Mouse (Mus musculus) limb, embryonic 11.5 days (tissue): ENCODE data around the gene Col7a1. TPM values are rescaled to one million over a fixed set of nuclear protein-coding genes. Genes with fewer than 3 reads are reported as not detected.

Experiments
- ATAC-seq: fragments of 200-750 bp; cut with Nextera tagmentation; 2 replicates; pipeline ENCODE4 v1.8.0; 2017; ENCODE audit warnings: low read depth; ENCODE audit not compliant: insufficient number of reproducible peaks, low FRiP score, low TSS enrichment
- DNase-seq: peaks from one replicate; pipeline ENCODE4 v3.0.0-alpha.2; 2015; ENCODE audit warnings: low spot score
- H3K27ac ChIP-seq: fragments of 300-500 bp; sonication (generic); replicated peaks from 2 replicates; pipeline ENCODE4 v1.5.1; 2014; ENCODE audit warnings: low read depth, mild to moderate bottlenecking, low read length
- H3K27me3 ChIP-seq: fragments of 300-500 bp; sonication (generic); 2 replicates; pipeline ENCODE4 v1.6.1; 2014; ENCODE audit warnings: mild to moderate bottlenecking, low read length, mixed read lengths; ENCODE audit not compliant: control insufficient read depth, insufficient read depth
- H3K36me3 ChIP-seq: fragments of 300-500 bp; sonication (generic); 2 replicates; pipeline ENCODE4 v1.6.1; 2014; ENCODE audit warnings: mild to moderate bottlenecking, low read length, moderate library complexity, mixed read lengths; ENCODE audit not compliant: control insufficient read depth, insufficient read depth
- H3K4me1 ChIP-seq: fragments of 300-500 bp; sonication (generic); 2 replicates; pipeline ENCODE4 v1.6.1; 2014; ENCODE audit warnings: low read length, mixed read lengths; ENCODE audit not compliant: control insufficient read depth, insufficient read depth
- H3K4me2 ChIP-seq: fragments of 300-500 bp; sonication (generic); 2 replicates; pipeline ENCODE4 v1.6.1; 2014; ENCODE audit warnings: low read depth, mild to moderate bottlenecking, moderate library complexity; ENCODE audit not compliant: severe bottlenecking
- H3K4me3 ChIP-seq: fragments of 300-500 bp; sonication (generic); 2 replicates; pipeline ENCODE4 v1.5.1; 2014; ENCODE audit warnings: low read depth, low read length
- H3K9ac ChIP-seq: fragments of 300-500 bp; sonication (generic); 2 replicates; pipeline ENCODE4 v1.6.1; 2014; ENCODE audit warnings: mild to moderate bottlenecking, low read length
- H3K9me3 ChIP-seq: fragments of 300-500 bp; sonication (generic); 2 replicates; pipeline ENCODE4 v1.6.1; 2016; ENCODE audit warnings: low read length; ENCODE audit not compliant: control insufficient read depth
- WGBS: fragments of 180-500 bp; shearing (Covaris S2); extraction: QIAGEN DNeasy Blood & Tissue Kit; methylation state at CpG from one replicate; pipeline ENCODE4 v1.1.7; 2014; 5-methylcytosine and 5-hydroxymethylcytosine counted together
- polyA plus RNA-seq: library from polyadenylated mRNA; unstranded; fragments of >200 nt; fragmentation: Nextera tagmentation; extraction: Ambion mirVana; gene quantifications from 2 replicates; pipeline ENCODE4 v1.2.1, GENCODE M21; 2014

The Col7a1 gene
- polyA plus RNA-seq, 1 experiment from 2014 or later: 4.7 TPM

DNA sequence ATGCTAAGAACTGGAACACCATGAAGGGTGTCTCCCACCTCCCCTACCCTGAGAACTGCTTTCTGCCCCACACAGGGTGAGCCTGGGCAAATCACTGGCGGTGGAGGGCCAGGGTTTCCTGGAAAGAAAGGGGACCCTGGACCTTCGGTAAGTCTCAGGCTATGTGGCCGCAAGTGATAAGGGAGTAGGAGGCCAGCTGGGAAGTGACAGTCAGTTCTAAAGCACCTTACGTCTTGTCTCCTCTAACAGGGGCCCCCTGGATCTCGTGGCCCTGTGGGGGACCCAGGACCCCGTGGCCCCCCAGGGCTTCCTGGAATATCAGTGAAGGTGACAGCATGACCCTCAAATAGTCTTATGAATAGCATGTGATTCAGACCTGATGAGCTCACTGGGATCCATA, 11.0 kb downstream of the Col7a1 start:
- Histone ChIP-seq H3K27me3 (no peaks in the 10 kb centered on the region), H3K4me2 (no peak overlapping the region), H3K4me3 (no peak overlapping the region), H3K36me3 (no peaks in the 10 kb centered on the region), H3K9me3 (no peaks in the 10 kb centered on the region), H3K27ac (no peak overlapping the region), H3K9ac (no peak overlapping the region), H3K4me1 (no peaks in the 10 kb centered on the region)
- 80% methylated on average over 6 of the region's 6 CpGs for WGBS
- no peak for ATAC-seq
- DNase-seq: no peak

DNA sequence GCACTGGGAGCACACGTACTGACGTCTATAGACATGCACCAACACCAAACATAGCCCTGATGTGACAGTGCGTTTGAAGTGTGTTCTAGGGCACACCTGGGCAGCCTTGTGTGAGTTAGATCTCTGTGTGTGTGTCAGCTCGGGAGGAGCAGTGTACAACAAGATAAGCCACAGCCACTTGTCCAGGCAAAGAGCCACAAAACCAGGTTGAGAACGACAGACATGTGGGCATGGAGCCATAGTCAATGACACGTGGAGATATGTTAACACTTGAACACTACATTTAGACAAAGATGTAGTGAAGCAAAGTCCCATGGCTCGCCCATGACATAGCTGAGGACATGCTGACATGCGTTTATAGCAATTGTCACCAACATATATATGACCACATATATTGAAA, 17.2 kb downstream of the Col7a1 start:
- WGBS: 88% methylated on average over 8 of the region's 8 CpGs
- H3K27me3 ChIP-seq: no peaks in the 10 kb centered on the region
- ATAC-seq (no peak), DNase-seq (no peak)
- H3K27ac ChIP-seq: no peak overlapping the region
- H3K9me3 ChIP-seq: no peaks in the 10 kb centered on the region
- no peaks in the 10 kb centered on the region for H3K4me1 ChIP-seq
- H3K9ac ChIP-seq: no peak overlapping the region
- H3K4me2 ChIP-seq: no peak overlapping the region
- H3K4me3 ChIP-seq: no peak overlapping the region
- H3K36me3 ChIP-seq: no peaks in the 10 kb centered on the region

DNA sequence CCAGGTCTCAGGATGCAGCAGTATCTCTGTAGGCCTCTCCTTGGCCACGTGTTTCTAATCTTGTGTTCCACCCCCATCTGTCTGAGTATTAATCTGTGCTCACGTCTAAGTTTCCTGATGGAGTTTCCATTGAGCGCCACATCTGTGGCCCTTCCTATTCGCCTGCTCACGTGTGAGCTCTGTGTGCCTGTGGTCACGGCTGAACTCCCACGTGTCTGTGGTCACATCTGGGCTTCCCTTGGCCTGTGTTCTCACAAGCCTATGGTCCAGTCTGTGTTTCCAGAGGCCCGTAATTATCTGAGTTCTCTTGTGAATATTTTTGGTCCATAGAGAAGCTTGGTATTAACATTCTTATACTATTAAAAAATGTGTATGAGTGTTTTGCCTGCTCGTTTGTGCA, 23.1 kb downstream of the Col7a1 start:
- no peaks in the 10 kb centered on the region for H3K9me3 ChIP-seq
- no peaks in the 10 kb centered on the region for H3K4me1 ChIP-seq
- ATAC-seq (no peak), DNase-seq (no peak)
- H3K9ac ChIP-seq: no peak overlapping the region
- no peaks in the 10 kb centered on the region for H3K27me3 ChIP-seq
- H3K27ac ChIP-seq: no peak overlapping the region
- H3K4me3 ChIP-seq: no peak overlapping the region
- no peaks in the 10 kb centered on the region for H3K36me3 ChIP-seq
- 81% methylated on average over 9 of the region's 9 CpGs for WGBS
- H3K4me2 ChIP-seq: no peak overlapping the region

DNA sequence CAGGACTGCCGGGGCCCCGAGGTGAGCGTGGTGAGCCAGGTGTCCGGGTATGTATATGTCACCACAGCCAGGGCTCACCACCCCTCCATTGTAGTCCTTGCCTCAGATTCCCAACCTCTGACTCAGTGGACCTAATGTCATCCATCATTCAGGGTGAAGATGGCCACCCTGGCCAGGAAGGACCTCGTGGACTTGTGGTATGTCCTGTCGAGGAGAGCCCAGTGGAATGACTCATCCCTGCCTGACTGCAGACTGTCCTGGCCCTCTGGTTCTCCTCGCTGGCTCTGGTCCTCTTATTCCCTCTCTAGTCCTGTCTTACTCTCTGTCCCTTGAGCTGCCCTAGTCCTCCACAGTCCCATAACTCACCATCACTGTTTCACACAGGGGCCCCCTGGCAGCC, 24.6 kb downstream of the Col7a1 start:
- no peaks in the 10 kb centered on the region for H3K9me3 ChIP-seq
- no peaks in the 10 kb centered on the region for H3K36me3 ChIP-seq
- ATAC-seq (no peak), DNase-seq (no peak)
- no peak overlapping the region for H3K9ac ChIP-seq
- H3K4me2 ChIP-seq: no peak overlapping the region
- H3K27me3 ChIP-seq: no peaks in the 10 kb centered on the region
- no peaks in the 10 kb centered on the region for H3K4me1 ChIP-seq
- H3K27ac ChIP-seq: no peak overlapping the region
- no peak overlapping the region for H3K4me3 ChIP-seq
- 68% methylated on average over 7 of the region's 7 CpGs for WGBS

DNA sequence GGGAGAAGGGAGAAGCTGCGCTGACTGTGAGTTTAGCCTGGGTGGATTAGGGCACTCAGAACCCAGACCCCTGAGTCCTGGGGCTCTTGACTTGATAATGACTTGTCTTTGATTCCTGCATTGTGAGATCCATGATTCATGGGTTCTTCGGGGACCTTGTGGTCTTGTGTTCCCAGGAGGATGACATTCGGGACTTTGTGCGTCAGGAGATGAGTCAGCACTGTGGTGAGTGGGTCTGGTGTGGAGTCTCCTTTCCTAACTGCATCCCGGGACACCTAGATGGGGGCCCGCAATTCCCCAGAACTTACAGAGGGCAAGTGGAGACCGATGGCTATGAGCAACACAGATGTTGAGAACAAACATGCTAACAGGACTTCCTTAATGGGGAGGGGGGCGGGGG, 29.1 kb downstream of the Col7a1 start:
- Histone ChIP-seq H3K4me3 (no peak overlapping the region), H3K36me3 (no peaks in the 10 kb centered on the region), H3K27ac (no peak overlapping the region), H3K4me1 (peaks cover 2% of the 10 kb centered on the region; the same call in 1 of the 2 replicates), H3K9ac (no peak overlapping the region), H3K4me2 (no peak overlapping the region), H3K27me3 (no peaks in the 10 kb centered on the region), H3K9me3 (no peaks in the 10 kb centered on the region)
- WGBS: 89% methylated on average over 8 of the region's 8 CpGs
- DNase-seq (no peak), ATAC-seq (no peak)

DNA sequence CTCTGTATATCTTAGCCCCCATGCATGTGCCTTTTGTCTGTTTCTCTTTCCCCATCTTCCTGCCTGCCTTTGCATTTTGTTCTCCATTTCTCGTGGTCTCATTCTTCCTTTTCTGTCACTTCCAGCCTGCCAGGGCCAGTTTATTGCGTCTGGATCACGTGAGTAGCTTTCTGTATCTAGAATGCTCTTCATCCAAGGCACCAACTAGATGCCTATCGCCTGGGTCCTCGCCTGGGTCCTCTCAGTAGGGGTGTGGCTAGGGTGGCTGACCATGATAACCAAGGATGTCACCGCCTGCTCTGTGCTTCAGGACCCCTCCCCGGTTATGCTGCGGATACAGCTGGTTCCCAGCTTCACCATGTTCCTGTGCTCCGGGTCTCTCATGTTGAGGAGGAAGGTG, 29.8 kb downstream of the Col7a1 start:
- H3K36me3 ChIP-seq: no peaks in the 10 kb centered on the region
- DNase-seq (no peak), ATAC-seq (no peak)

DNA sequence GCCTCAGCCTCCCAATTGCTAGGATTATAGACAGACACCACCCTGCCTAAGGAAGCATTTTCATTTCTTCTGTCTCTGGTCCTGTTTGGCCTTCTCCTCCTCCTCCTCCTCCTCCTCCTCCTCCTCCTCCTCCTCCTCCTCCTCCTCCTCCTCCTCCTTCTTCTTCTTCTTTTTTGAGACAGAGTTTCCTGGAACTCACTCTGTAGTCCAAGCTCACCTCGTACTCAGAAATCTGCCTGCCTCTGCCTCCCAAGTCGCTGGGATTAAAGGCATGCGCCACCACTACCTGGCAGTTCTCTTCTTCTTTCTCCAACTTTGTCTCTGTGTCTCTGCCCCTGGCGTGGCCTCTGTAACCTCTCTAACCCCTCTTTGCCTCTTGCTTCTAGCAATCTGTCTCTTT, 32.3 kb downstream of the Col7a1 start, which contains the start of gene Ucn2:
Gene Ucn2, plus strand, starts transcription at position 301 of the 400 bp plus-strand sequence.
- Histone ChIP-seq H3K4me3 (no peak within 1 kb of the TSS), H3K27me3 (0 out of 2 replicates have a peak, but pooled peaks cover 3% of the 10 kb centered on the region), H3K36me3 (no peaks in the 10 kb centered on the region), H3K9ac (no peak within 1 kb of the TSS), H3K4me2 (no peak within 1 kb of the TSS), H3K4me1 (peaks cover 17% of the 10 kb centered on the region; the same call in 1 of the 2 replicates), H3K9me3 (no peaks in the 10 kb centered on the region), H3K27ac (no peak within 1 kb of the TSS)
- ATAC-seq (no peak), DNase-seq (no peak)
- WGBS: 82% methylated on average over 2 of the region's 4 CpGs

More for the DNA sequence above, 29.8 kb downstream of the Col7a1 start:
- Histone ChIP-seq H3K9ac (no peak overlapping the region), H3K9me3 (no peaks in the 10 kb centered on the region), H3K4me1 (peaks cover 8% of the 10 kb centered on the region; the same call in 1 of the 2 replicates), H3K27me3 (no peaks in the 10 kb centered on the region), H3K4me2 (no peak overlapping the region), H3K4me3 (no peak overlapping the region), H3K27ac (no peak overlapping the region)
- WGBS: 78% methylated on average over 9 of the region's 9 CpGs

DNA sequence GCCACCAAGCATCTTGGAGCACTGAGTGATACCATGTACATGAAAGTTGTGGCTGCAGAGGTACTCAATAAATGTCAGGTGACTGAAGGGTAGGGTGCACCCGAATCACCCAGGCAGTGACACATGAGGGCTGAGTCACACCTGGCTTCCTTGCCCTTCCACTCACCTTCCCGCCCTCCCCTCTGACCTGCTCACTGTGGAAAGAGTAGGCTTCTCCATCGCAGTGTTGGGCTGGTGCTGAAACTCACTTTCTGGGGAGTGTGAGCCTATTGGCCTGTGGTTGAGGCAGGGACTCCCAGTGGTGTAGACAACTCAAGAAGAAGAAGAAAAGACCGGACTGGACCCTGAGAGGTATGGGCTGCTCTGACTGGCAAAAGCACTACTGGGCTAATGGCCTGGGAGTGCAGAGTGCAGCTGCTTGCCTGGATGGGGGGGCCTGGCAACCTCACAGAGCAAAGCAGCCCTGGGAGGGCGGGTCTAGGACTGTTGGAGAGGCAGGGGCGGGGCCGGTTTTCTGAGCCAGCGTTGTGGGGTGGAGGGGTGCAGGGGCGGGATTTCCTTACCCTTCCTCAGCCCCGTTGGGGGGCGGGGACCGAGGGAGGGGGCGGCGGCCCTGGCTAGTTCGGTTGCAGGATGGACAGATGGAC, 34.4 kb downstream of the Col7a1 start:
- Histone ChIP-seq H3K27me3 (0 out of 2 replicates have a peak, but pooled peaks cover 3% of the 10 kb centered on the region), H3K4me2 (peak overlapping the region; percentile 15; the same call in 1 of the 2 replicates), H3K27ac (no peak overlapping the region), H3K9me3 (no peaks in the 10 kb centered on the region), H3K4me3 (no peak overlapping the region), H3K36me3 (no peaks in the 10 kb centered on the region), H3K9ac (no peak overlapping the region), H3K4me1 (peaks cover 20% of the 10 kb centered on the region; the same call in 1 of the 2 replicates)
- 22% methylated on average over 13 of the region's 15 CpGs for WGBS
- no peak for ATAC-seq
- DNase-seq: peak; percentile 51
